Mouse (Mus musculus): ENCODE measurements around the gene Cep97.

GRCm38 (mm10) chr16:55974903-55975285 is 40.2 kb upstream of the Cep97 start:
- TF ChIP-seq CTCF (conservative IDR thresholded peaks at IDR 0.05; ENCODE audit: low read length) (no peak), POU5F1 (IDR thresholded peaks at IDR 0.05; ENCODE audit: borderline replicate concordance, low read length) (no peak)
